Mouse (Mus musculus) megakaryocyte, embryonic 14.5 days (primary cell): ENCODE data around the gene Filip1l.

Experiments
- FLI1 ChIP-seq: IDR thresholded peaks from 2 replicates; pipeline ENCODE4 v1.6.1; 2012; ENCODE audit warnings: low read length, inconsistent platforms, mixed read lengths
- GATA1 ChIP-seq: IDR thresholded peaks from 3 replicates; pipeline ENCODE4 v1.6.1; 2012; ENCODE audit warnings: mixed read lengths, low read length, inconsistent platforms, borderline replicate concordance

DNA sequence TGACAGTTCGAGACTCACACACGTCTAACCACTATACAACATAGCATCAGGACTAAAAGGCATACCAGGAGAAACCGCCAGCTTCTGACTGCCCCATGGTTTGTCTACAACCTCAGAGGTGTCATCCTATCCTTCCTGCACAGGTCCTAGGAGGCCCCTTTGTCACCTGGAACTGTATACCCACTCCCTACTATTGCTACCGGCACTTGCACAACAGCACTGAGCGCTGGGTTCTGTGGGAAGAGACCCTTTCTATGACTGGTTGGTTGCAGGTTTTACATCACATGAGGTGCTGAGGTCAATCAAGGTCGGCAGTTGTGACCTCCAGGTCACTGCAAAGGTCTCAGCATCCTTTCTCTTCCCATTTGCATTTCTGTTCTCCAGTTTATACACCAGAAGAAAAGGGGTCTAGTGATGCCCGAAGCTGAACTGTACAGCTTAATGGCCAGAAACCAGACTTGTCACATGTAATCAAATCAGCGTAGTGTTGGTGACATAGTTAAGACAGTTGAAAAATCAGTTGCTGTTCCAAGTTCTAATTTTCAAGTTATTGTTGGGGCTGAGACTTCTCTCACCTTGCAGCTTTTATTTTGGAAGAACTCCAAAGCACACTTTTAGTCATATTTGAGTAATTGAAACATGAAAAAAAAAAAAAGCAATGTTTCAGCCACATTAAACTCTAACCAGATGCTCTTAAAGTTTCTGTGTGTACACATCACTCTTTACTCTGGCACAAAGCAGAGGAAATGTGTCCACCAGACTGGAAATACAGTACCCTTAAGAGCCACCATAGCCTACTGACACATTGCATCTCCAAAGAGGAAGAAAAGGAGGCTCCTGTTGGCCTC, 12.9 kb upstream of the Filip1l start:
- TF ChIP-seq GATA1 (no peak), FLI1 (no peak)
